Mouse (Mus musculus) spleen, postnatal 4 days (tissue): ENCODE measurements around the gene Prep.
A peak's percentile ranks its signal among the peaks of the same experiment; 100 is the strongest.

ENCODE experiments used
- DNase-seq, 2 experiments: peaks; one replicate each; pipeline ENCODE4 v3.0.0; 2022; ENCODE audit warnings: low spot score in 2 of 2

Prep gene

GRCm38 (mm10) chr10:45066931-45067308 lies at the start of gene Prep:
Gene Prep, plus strand, starts transcription at chr10:45067203.
- DNase-seq, result peak; percentile 88 to 94

DNA sequence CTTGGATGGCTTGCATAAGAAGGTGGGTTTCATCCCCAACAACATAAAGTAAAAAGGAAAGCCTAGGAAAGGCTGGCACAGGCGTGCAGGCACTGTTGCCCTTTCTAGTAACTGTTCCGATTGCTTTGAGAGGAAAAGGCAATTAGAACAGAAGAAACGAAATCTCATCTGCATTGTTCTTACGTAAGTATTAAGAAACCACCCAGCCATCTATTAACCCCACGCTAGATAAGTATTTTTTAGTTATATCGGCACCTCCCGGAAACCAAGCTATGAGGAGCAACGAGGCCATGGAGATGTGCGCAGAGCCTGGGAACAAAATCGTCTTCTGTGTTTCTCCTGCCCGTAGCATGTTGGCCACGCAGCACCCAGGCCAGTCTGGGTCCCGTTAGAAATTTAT lies 49.7 kb upstream of the Prep start:
- DNase-seq, result no peak

GRCm38 (mm10) chr10:45017851-45018250 lies 49.2 kb upstream of the Prep start:
- no peak for DNase-seq

DNA sequence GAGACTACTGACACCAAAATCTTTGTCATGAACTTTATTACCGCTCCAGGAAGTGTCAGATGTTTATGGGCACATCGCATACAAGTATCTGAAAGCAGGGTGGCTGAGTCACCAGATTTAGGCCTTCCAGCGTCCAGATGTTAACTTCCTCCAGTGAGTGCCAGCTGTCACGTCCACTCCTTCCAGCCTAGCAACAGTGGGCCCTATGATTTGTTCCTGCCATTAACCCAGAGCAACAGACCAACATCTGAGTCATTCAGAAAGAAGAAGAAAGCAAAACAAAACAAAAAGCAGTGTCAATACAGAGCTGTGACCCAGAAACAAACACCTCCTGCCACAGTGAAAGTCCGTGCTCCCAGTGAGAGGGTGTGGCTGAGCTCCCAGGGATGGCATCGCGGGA lies 47.6 kb upstream of the Prep start:
- DNase-seq, result no peak

DNA sequence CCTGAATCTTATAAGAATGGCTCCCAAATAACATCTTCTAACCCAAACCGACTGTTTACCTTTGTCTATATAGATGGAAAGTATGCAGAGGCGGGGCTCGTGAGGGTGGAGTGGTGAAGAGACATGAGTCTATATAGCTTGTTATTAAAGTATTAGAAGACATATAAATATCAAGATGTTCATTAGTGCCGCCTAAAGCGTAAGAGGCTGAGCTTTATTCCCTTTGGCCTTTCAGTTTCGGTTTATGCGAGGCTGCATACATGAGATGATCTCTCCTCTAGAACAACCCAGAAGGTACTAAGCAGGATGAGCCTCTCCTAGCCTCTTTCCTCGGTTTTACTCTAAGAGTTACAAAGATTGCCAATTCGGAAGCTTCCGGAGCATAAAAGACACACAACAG lies 47.2 kb upstream of the Prep start:
- DNase-seq, result no peak

GRCm38 (mm10) chr10:45020291-45020690 lies 46.7 kb upstream of the Prep start:
- DNase-seq, result no peak

- no peak for DNase-seq
These were observed 41.8 kb upstream of the Prep start for GRCm38 (mm10) chr10:45025184-45025583.

- no peak for DNase-seq
These were observed 40.1 kb upstream of the Prep start for GRCm38 (mm10) chr10:45026935-45027334.

DNA sequence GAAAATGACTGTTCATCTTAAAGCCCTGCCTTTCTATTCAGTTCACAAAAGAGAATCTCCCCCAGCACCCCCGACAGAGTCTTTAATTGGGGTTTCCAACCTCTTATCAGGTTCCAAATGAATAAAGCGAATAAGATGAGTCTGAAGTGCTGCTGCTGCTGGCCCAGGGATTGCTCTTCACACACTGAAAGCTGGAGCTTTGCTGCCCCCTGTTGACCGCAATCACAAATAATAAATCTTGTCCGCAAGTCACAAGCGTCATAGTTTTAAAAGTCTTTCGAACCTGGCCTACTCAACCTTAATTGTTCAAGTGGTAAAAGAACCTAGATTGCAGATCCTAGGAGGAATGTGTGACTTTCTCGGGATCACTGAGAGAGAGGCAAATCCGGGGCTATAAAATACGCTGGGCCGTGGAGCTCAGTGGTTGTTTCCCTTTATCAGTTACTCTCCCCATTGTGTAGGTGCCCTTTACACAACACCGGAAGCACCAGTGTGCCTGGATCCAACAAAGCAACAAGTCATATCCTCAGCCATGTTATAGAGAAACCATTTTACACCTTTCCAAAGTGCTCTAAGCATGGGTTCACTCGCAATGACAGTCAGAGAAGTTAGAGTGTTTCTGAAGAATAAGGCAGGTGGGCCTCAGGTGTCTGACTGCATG lies 21.6 kb upstream of the Prep start:
- peak; percentile 68 to 88 for DNase-seq

GRCm38 (mm10) chr10:45048158-45048557 lies 18.8 kb upstream of the Prep start:
- no peak for DNase-seq

DNA sequence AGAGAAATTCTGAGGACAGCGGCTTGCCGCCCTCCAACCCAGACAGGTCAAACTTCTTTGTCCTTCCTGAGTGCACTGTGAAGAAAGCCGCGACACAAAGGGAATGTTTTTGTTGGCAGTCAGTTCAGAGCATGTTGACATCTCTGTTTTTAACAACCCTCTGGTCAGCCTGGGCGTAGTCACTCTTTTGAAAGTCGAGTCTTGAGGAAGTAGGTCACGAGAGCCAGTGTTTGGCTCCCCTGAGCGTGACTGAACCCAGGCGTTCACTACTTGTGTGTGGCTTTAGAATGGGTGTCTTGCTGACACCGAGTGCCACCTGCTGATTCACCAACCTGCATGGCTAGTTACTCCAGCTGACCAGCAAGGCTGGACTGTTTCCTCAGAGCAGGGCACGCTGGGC lies 18.4 kb upstream of the Prep start:
- peak; percentile 48 to 69 for DNase-seq

- DNase-seq, result peak; percentile 76 to 91
These were observed 15.8 kb upstream of the Prep start for GRCm38 (mm10) chr10:45051125-45051744.

- DNase-seq, result no peak
These were observed 8.6 kb upstream of the Prep start for GRCm38 (mm10) chr10:45058361-45058760.

GRCm38 (mm10) chr10:45060841-45061240 lies 6.2 kb upstream of the Prep start:
- DNase-seq, result no peak

- DNase-seq, result peak in 1 of 2 experiments; percentile 26
These were observed 672 bp upstream of the Prep start for GRCm38 (mm10) chr10:45066131-45066930.

GRCm38 (mm10) chr10:45067436-45067925 lies 478 bp downstream of the Prep start:
- peak in 1 of 2 experiments; percentile 27 for DNase-seq

GRCm38 (mm10) chr10:45069557-45069956 lies 2.6 kb downstream of the Prep start:
- DNase-seq, result no peak

- DNase-seq, result no peak
These were observed 3.4 kb downstream of the Prep start for GRCm38 (mm10) chr10:45070362-45070761.

GRCm38 (mm10) chr10:45070929-45071813 lies 4.2 kb downstream of the Prep start:
- no peak for DNase-seq

DNA sequence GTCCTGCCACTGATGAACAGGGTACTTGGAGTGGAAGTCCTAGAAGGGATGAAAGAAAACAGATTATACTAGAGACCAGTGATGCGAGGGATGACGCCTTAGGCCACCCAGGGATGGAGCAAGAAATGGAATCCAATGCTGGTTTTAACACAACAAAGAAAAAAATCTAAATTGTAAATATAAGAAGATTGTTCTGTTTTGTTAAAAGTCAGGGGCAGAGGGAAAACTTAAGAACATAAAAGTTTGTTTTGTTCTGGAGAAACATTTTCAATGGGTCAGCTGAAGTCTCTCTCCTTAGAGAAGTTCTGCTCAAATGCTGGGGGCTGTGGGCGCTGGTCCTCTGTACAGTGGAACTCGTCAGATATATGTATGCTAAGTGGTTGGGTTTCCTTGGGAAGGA lies 5.3 kb downstream of the Prep start:
- DNase-seq, result no peak

GRCm38 (mm10) chr10:45074543-45074942 lies 7.5 kb downstream of the Prep start:
- DNase-seq, result no peak
